Mouse (Mus musculus) brain, embryonic 14.5 days (tissue): ENCODE measurements at regions not wholly inside any gene's neighbourhood (a gene's known extent, or its start where the extent isn't known, plus 50 kb on each side); places are given as distances from the start of the nearest gene placed in this dataset.

ENCODE experiments used
- CTCF ChIP-seq: fragments of 200-500 bp; IDR thresholded peaks from 2 replicates; pipeline ENCODE4 v1.5.1; 2012; ENCODE audit warnings: inconsistent platforms, mild to moderate bottlenecking, moderate library complexity, borderline replicate concordance; ENCODE audit not compliant: insufficient read depth, insufficient read length; ENCODE audit errors: extremely low read depth
- POLR2A ChIP-seq: fragments of 200-500 bp; IDR thresholded peaks from 2 replicates; pipeline ENCODE4 v1.6.1; 2012; ENCODE audit warnings: mild to moderate bottlenecking, inconsistent platforms, borderline replicate concordance; ENCODE audit not compliant: poor library complexity, insufficient read depth, insufficient read length, severe bottlenecking; ENCODE audit errors: extremely low read depth

DNA sequence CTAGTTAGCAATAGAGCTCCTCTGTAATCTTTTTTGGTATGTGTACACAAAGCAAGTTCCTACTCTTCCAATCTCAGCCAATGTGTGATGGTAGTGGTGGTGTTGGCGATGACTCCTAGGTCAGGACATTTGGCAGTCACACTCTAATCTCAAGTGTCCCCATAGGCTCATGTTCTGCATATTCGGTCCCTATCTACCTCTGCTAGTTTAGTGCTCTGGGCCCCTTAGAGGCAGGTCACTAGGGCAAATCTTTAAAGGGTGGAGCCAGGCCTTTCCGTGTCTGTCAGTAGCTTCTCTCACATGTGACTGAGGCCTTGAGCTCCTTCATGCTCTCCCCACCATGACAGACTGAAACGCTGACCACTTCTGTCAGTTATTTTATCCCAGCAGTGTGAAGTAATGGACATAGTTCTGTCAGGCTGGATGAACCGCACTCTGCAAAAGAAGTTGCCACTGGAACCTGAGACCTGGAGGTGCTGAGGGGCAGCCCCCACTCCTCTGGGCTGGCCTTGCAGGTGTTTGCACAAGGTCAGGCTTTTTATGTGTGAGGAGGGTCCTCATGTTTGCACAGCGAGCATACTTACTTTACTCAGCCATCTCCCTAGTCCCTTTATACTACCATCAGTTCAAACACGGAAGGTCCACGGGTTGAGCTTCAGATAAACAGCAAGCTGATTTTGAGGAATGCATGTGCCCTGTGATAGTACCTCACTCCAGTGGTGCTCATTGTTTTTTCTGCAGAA is 75.3 kb upstream of the Ywhaq start:
- TF ChIP-seq POLR2A (no peak), CTCF (no peak)
